Mouse (Mus musculus) hindbrain, embryonic 16.5 days (tissue): ENCODE measurements around the gene Dgkb. TPM values are rescaled to one million over a fixed set of nuclear protein-coding genes. Genes with fewer than 3 reads are reported as not detected.

Source experiments
- ATAC-seq: fragments of 200-750 bp; cut with Nextera tagmentation; 2 replicates; pipeline ENCODE4 v1.8.0; 2017; ENCODE audit warnings: moderate TSS enrichment, moderate library complexity
- H3K27ac ChIP-seq: fragments of 300-500 bp; sonication (generic); 2 replicates; pipeline ENCODE4 v1.5.1; 2014; ENCODE audit warnings: low read depth, mild to moderate bottlenecking, control low read depth, low read length, moderate library complexity
- H3K27me3 ChIP-seq: fragments of 300-500 bp; sonication (generic); replicated peaks from 2 replicates; pipeline ENCODE4 v1.6.1; 2014; ENCODE audit warnings: low read length; ENCODE audit not compliant: control insufficient read depth, insufficient read depth
- H3K36me3 ChIP-seq: fragments of 300-500 bp; sonication (generic); 2 replicates; pipeline ENCODE4 v1.6.1; 2014; ENCODE audit warnings: mild to moderate bottlenecking, low read length, moderate library complexity, mixed read lengths; ENCODE audit not compliant: control insufficient read depth, insufficient read depth
- H3K4me1 ChIP-seq: fragments of 300-500 bp; sonication (generic); 2 replicates; pipeline ENCODE4 v1.6.1; 2014; ENCODE audit warnings: low read depth, low read length; ENCODE audit not compliant: control insufficient read depth, insufficient read depth
- H3K4me2 ChIP-seq: fragments of 300-500 bp; sonication (generic); 2 replicates; pipeline ENCODE4 v1.6.1; 2014; ENCODE audit warnings: mild to moderate bottlenecking, low read length, control low read depth, moderate library complexity
- H3K4me3 ChIP-seq: fragments of 300-500 bp; sonication (generic); 2 replicates; pipeline ENCODE4 v1.5.1; 2014; ENCODE audit warnings: mild to moderate bottlenecking, low read length, control low read depth, moderate library complexity
- H3K9ac ChIP-seq: fragments of 300-500 bp; sonication (generic); 2 replicates; pipeline ENCODE4 v1.6.1; 2014; ENCODE audit warnings: low read depth, mild to moderate bottlenecking, control low read depth, low read length, moderate library complexity
- H3K9me3 ChIP-seq: fragments of 300-500 bp; sonication (generic); 2 replicates; pipeline ENCODE4 v1.6.1; 2014; ENCODE audit warnings: mild to moderate bottlenecking, low read length, moderate library complexity; ENCODE audit not compliant: control insufficient read depth
- WGBS: fragments of 180-500 bp; shearing (Covaris S2); extraction: QIAGEN DNeasy Blood & Tissue Kit; methylation state at CpG from one replicate; pipeline ENCODE4 v1.1.7; 2014; 5-methylcytosine and 5-hydroxymethylcytosine counted together
- polyA plus RNA-seq: library from polyadenylated mRNA; unstranded; fragments of >200 nt; fragmentation: Nextera tagmentation; extraction: Ambion mirVana; gene quantifications from 2 replicates; pipeline ENCODE4 v1.2.1, GENCODE M21; 2015

Gene Dgkb
- polyA plus RNA-seq, 1 experiment from 2014 or later = 11.2 TPM

DNA sequence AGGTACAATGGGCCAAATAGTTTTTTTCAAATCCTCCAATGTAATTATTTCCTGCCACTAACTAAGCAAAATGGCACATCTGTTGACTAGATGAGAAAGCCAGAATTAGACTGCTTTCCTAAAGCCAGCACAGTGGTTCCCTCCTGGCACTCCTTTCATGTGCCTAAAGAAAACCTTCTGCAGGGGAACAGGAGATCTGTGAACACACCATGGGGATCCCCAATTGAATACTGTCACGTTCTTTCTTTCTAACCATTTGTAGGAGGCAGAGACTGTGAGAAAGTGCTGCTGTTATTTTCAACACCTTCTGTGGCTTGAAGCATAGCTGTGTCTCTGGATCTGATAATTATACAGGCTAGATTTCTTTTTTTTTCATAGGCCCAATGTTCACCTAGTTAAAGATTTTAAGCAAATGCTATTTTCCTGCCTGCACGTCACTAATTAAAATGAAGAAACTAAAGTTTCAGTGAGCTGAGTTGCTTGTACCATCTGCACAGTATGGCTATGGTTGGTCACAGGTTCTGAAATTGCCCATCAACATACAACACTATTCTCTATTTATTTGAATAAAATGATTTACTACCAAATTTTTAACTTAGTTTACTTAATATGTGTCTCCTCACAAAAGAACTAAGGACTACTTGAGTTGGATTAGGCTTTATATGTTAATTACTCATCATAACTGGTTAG lies 161.1 kb downstream of the Dgkb start:
- ATAC-seq = peak; percentile 56; the same call in 1 of the 2 replicates
- H3K9ac ChIP-seq = no peak overlapping the region
- H3K9me3 ChIP-seq = no peaks in the 10 kb centered on the region
- no peaks in the 10 kb centered on the region for H3K27me3 ChIP-seq
- H3K4me3 ChIP-seq = no peak overlapping the region
- WGBS = 40% methylated on average over 2 of the region's 2 CpGs
- no peak overlapping the region for H3K27ac ChIP-seq
- no peak overlapping the region for H3K4me2 ChIP-seq
- H3K36me3 ChIP-seq = no peaks in the 10 kb centered on the region
- H3K4me1 ChIP-seq = no peaks in the 10 kb centered on the region

DNA sequence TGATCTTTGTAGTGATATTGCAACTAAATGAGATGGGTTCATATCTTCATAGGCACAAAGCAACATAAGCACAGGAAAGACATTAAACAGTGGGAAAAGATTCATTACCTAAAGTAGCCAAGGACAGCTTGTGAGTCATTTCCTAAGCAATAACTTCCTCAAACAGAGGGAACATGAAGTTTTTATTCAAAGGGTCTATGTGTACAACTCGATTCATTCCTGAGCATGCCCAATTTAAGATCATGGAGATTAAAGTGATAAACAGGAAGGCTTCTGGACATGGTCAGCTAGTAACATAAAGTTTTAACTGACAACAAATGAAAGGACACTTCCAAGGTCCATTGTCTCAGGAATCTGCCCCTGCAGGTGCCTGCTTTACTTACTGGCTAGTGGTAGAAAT lies 167.8 kb downstream of the Dgkb start:
- ATAC-seq = no peak
- Histone ChIP-seq H3K36me3 (no peaks in the 10 kb centered on the region), H3K4me3 (no peak overlapping the region), H3K9me3 (no peaks in the 10 kb centered on the region), H3K9ac (no peak overlapping the region), H3K4me1 (no peaks in the 10 kb centered on the region), H3K27ac (no peak overlapping the region), H3K27me3 (no peaks in the 10 kb centered on the region), H3K4me2 (no peak overlapping the region)
- WGBS = 78% methylated on average over 1 of the region's 1 CpGs

DNA sequence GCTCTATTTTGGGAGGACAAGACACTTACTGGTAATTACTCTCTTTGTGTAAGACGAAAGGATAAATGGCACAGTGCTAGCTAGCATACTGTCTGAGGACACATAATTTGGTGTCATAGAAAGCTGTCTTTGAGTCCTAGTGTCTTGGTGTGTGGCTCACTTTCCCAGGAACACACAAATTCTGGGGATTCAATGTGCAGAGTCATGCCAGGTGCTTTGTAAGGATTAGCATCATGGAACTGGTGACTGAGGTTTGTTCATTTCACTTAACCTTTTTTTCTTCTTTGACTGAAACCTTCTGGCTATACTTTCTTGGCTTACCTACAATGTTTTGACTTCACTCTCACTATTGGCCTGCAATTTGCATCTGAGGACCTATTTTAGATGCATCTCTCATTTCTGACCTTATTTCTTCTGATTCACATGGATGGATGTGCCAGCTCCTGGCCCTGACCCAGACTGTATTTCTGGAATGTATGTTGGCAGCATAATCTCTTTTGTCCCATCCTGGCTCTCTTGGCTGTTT lies 170.6 kb downstream of the Dgkb start:
- Histone ChIP-seq H3K9ac (no peak overlapping the region), H3K27me3 (no peaks in the 10 kb centered on the region), H3K4me1 (no peaks in the 10 kb centered on the region), H3K4me3 (no peak overlapping the region), H3K36me3 (no peaks in the 10 kb centered on the region), H3K9me3 (no peaks in the 10 kb centered on the region), H3K27ac (no peak overlapping the region), H3K4me2 (no peak overlapping the region)
- no peak for ATAC-seq
- WGBS = 46% methylated on average over 1 of the region's 1 CpGs

DNA sequence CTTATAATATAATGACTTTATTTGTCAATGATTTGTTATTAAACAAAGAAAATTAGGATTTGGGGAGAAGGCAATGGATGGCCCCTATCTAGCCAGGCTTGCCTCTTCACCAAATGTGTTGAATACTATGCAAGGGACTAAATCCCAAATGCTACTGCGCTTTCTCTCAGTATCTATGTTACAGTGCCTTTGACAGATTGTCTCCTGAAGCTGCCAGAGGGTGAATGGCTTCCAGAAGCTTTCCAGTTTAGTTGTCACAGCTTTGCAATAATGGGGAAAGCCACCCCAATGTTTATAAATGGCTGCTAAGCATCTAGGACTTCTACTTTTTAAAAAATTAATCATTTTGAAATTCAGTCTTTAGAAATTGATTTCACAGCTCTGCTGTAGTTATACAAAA lies 175.7 kb downstream of the Dgkb start:
- no peaks in the 10 kb centered on the region for H3K9me3 ChIP-seq
- H3K27ac ChIP-seq = no peak overlapping the region
- H3K4me1 ChIP-seq = no peaks in the 10 kb centered on the region
- no peak overlapping the region for H3K9ac ChIP-seq
- 84% methylated on average over 1 of the region's 1 CpGs for WGBS
- no peaks in the 10 kb centered on the region for H3K36me3 ChIP-seq
- H3K27me3 ChIP-seq = no peaks in the 10 kb centered on the region
- no peak overlapping the region for H3K4me2 ChIP-seq
- no peak for ATAC-seq
- no peak overlapping the region for H3K4me3 ChIP-seq

DNA sequence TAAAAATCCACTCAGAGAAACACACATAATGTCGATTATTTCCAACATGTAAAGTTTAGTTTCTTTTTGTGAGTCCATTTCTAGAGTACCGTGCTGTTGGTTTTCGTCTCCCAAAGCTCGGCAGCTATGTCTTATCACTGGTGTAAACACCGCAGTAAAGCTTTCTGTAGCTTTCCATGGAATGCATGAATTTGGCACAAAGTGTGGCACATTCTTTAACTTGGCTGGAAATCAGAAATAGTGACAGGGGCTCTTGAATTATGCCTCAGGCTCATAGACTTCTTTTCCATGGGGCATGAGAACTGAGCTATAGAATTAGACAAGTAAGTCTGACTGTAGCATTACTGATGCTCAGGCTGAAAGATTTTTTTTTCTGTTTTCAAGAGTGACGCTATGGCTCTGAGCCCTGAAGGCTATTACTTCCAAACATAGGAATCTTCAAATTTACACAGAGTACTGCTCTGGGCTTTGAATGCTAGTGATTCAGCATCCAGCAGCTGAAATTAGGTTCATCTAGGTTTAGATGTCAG lies 179.0 kb downstream of the Dgkb start:
- H3K4me2 ChIP-seq = no peak overlapping the region
- H3K9me3 ChIP-seq = no peaks in the 10 kb centered on the region
- H3K27ac ChIP-seq = no peak overlapping the region
- H3K9ac ChIP-seq = no peak overlapping the region
- H3K4me3 ChIP-seq = no peak overlapping the region
- H3K4me1 ChIP-seq = no peaks in the 10 kb centered on the region
- H3K27me3 ChIP-seq = no peaks in the 10 kb centered on the region
- H3K36me3 ChIP-seq = no peaks in the 10 kb centered on the region
- no peak for ATAC-seq
- WGBS = 85% methylated on average over 6 of the region's 6 CpGs

DNA sequence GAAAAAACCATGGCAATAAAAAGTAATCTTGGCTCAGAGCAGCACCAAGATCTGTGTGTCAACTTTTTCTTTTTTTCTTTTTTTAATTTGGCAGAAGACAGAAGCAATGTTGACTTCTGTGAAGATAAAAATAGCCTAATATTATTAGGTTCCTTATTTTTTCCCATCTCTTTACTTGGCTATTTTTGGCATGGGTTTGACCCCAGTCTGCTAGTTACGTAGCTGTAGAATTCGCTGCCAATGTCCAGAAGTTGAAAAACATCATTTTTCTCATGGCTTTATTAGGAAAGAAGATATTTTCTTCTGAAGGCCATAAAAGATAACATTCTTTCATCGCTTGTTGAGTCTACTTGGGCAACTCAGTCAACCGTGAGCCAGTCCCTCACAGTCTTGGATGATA lies 200.1 kb downstream of the Dgkb start:
- H3K4me2 ChIP-seq = no peak overlapping the region
- H3K36me3 ChIP-seq = no peaks in the 10 kb centered on the region
- no peak overlapping the region for H3K4me3 ChIP-seq
- no peaks in the 10 kb centered on the region for H3K4me1 ChIP-seq
- no peak for ATAC-seq
- no peaks in the 10 kb centered on the region for H3K9me3 ChIP-seq
- H3K27ac ChIP-seq = no peak overlapping the region
- 89% methylated on average over 4 of the region's 4 CpGs for WGBS
- H3K9ac ChIP-seq = no peak overlapping the region
- no peaks in the 10 kb centered on the region for H3K27me3 ChIP-seq

DNA sequence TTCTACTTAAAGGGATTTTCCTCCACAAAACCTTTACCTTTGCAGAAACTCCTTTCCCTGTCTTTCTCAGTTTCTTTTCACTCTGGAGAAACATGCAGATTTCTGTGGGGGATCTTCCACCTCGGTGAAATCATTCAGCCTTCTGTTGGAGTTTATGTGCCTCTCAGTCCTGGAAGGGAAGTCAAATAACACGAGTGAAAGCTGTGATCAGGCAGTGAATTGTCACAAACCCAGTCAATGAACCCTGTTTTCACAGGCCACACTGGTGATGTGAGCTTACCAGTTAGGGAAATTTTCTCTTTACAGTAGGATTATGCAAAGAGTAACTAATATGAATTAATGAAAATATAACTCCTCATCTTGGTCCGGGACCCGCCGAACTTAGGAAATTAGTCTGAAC lies 229.7 kb downstream of the Dgkb start:
- no peak for ATAC-seq
- Histone ChIP-seq H3K4me1 (no peaks in the 10 kb centered on the region), H3K27ac (no peak overlapping the region), H3K27me3 (no peaks in the 10 kb centered on the region), H3K36me3 (no peaks in the 10 kb centered on the region), H3K4me3 (no peak overlapping the region), H3K4me2 (no peak overlapping the region), H3K9ac (no peak overlapping the region), H3K9me3 (no peaks in the 10 kb centered on the region)
- 94% methylated on average over 5 of the region's 5 CpGs for WGBS

DNA sequence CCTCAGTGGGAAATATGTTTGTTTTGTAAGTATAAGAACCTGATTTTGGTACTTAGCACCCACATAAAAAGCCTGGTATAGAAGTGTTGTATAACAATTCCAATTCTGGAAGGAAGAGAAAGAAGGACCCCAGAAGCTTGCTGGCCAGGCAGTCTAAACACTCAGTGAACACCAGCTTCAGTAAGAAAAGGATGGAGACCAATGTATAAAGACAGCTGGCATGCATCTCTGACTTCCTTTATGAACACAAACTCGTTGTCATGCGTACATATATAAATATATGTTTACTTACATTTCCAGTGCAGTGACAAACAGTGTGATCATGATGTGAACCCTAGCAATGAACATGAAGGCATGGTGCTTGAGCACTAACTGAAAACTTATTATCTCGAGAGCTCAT lies 270.7 kb downstream of the Dgkb start:
- Histone ChIP-seq H3K9ac (no peak overlapping the region), H3K36me3 (no peaks in the 10 kb centered on the region), H3K27ac (no peak overlapping the region), H3K4me3 (no peak overlapping the region), H3K27me3 (no peaks in the 10 kb centered on the region), H3K4me2 (no peak overlapping the region), H3K9me3 (no peaks in the 10 kb centered on the region), H3K4me1 (no peaks in the 10 kb centered on the region)
- 94% methylated on average over 3 of the region's 3 CpGs for WGBS
- ATAC-seq = no peak

DNA sequence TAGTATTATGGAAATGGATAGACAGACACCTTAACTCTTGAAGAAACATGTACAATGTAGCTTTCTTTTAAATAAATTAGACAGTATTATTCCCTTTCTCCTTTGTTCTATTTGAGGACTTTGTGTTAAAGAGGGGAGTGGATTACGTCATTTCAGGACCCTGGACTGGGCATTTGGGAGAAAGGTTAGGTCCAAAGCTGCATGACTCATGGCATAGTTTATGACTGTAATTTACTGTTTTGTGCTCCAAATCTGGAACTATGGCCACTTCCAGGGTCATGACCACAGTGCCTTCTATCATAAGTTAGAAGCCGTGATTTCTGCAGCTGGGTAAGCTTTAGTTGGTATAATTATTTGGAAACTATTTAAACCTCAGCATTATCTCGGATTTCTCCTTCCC lies 294.4 kb downstream of the Dgkb start:
- H3K4me1 ChIP-seq = no peaks in the 10 kb centered on the region
- WGBS = 81% methylated on average over 3 of the region's 3 CpGs
- H3K27ac ChIP-seq = no peak overlapping the region
- no peaks in the 10 kb centered on the region for H3K27me3 ChIP-seq
- H3K9ac ChIP-seq = no peak overlapping the region
- no peak overlapping the region for H3K4me3 ChIP-seq
- H3K4me2 ChIP-seq = no peak overlapping the region
- no peaks in the 10 kb centered on the region for H3K9me3 ChIP-seq
- no peak for ATAC-seq
- no peaks in the 10 kb centered on the region for H3K36me3 ChIP-seq
